Mouse (Mus musculus): Measurements from ENCODE around the gene Itgal. TPM values are rescaled to one million over a fixed set of nuclear protein-coding genes. Genes with fewer than 3 reads are reported as not detected.

Itgal gene
- total and polyA plus RNA-seq, 2 experiments, result 4.3 to 6.8 TPM

GRCm38 (mm10) chr7:127255008-127255407 lies 41.1 kb upstream of the Itgal start:
- Histone ChIP-seq H3K4me1 (ENCODE audit: control insufficient read depth, insufficient read depth, low read length) (peaks cover 4% of the 10 kb centered on the region; the same call in 1 of the 2 replicates), H3K9ac (ENCODE audit: low read depth, low read length) (no peak overlapping the region), H3K79me2 (ENCODE audit: control insufficient read depth, insufficient read depth, low read length) (no peaks in the 10 kb centered on the region), H3K4me3 (ENCODE audit: insufficient read depth, low read depth, low read length) (no peak overlapping the region), H3K27ac (replicated peaks; ENCODE audit: insufficient read depth, low read depth, low read length) (no peak overlapping the region), H3K27me3 (ENCODE audit: control insufficient read depth, insufficient read depth, low read length) (no peaks in the 10 kb centered on the region), H3K36me3 (ENCODE audit: control insufficient read depth, insufficient read depth, low read length) (no peaks in the 10 kb centered on the region)
- TF ChIP-seq POLR2A (IDR thresholded peaks at IDR 0.05; ENCODE audit: extremely low read depth, insufficient read depth, low read length) (no peak), CTCF (IDR thresholded peaks at IDR 0.05; ENCODE audit: low read depth, low read length) (no peak)
- WGBS, result 26% methylated on average over 4 of the region's 4 CpGs
- DNase-seq (ENCODE audit: extremely low read depth, low read depth, low spot score), result no peak

DNA sequence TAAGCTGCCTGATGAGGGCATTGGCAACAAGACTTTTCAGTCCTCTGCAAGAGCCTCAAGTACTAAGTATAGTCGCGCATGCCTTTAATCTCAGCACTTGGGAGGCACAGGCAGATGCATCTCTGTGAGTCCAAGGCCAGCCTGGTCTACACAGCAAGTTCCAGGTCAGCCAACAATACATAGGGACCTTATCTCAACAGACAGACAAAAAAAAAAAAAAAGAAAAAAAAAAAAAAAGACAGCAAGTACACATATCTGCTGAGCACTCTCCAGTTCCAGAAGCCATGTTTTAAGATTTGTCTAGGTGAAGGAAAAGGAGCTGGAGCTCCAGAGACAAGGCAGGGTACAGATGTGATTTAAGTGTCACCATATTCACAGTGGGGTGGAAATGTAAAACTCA lies 40.1 kb upstream of the Itgal start:
- H3K9ac ChIP-seq (ENCODE audit: low read depth, low read length), result no peak overlapping the region
- 79% methylated on average over 2 of the region's 2 CpGs for WGBS
- H3K36me3 ChIP-seq (ENCODE audit: control insufficient read depth, insufficient read depth, low read length), result no peaks in the 10 kb centered on the region
- H3K4me1 ChIP-seq (ENCODE audit: control insufficient read depth, insufficient read depth, low read length), result peaks cover 5% of the 10 kb centered on the region; the same call in 1 of the 2 replicates
- no peaks in the 10 kb centered on the region for H3K27me3 ChIP-seq (ENCODE audit: control insufficient read depth, insufficient read depth, low read length)
- H3K27ac ChIP-seq (replicated peaks; ENCODE audit: insufficient read depth, low read depth, low read length), result no peak overlapping the region
- no peaks in the 10 kb centered on the region for H3K79me2 ChIP-seq (ENCODE audit: control insufficient read depth, insufficient read depth, low read length)
- TF ChIP-seq CTCF (IDR thresholded peaks at IDR 0.05; ENCODE audit: low read depth, low read length) (no peak), POLR2A (IDR thresholded peaks at IDR 0.05; ENCODE audit: extremely low read depth, insufficient read depth, low read length) (no peak)
- no peak overlapping the region for H3K4me3 ChIP-seq (ENCODE audit: insufficient read depth, low read depth, low read length)
- no peak for DNase-seq (ENCODE audit: extremely low read depth, low read depth, low spot score)

DNA sequence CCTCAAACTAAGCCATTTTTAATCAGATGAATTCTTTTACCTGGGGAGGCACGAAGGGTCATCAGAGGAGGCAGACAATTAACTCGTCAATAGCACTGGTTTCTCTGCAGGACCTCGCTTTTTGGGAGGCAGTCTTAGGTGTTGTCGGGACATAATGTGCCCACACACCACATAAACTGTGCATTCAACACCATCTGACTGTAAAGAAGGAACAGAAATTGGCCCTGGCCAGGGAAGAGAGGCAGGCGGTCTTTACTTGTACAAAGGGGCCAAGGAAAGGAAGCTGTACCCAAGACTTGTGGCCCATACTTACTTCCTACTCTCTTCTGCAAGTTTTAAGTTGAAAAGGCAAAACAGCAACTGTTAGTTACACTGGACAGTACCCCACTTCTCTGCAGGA lies 39.5 kb upstream of the Itgal start:
- WGBS, result 93% methylated on average over 5 of the region's 5 CpGs
- no peaks in the 10 kb centered on the region for H3K36me3 ChIP-seq (ENCODE audit: control insufficient read depth, insufficient read depth, low read length)
- peaks cover 7% of the 10 kb centered on the region; the same call in 1 of the 2 replicates for H3K4me1 ChIP-seq (ENCODE audit: control insufficient read depth, insufficient read depth, low read length)
- H3K27ac ChIP-seq (replicated peaks; ENCODE audit: insufficient read depth, low read depth, low read length), result no peak overlapping the region
- H3K79me2 ChIP-seq (ENCODE audit: control insufficient read depth, insufficient read depth, low read length), result no peaks in the 10 kb centered on the region
- no peak overlapping the region for H3K9ac ChIP-seq (ENCODE audit: low read depth, low read length)
- no peak for DNase-seq (ENCODE audit: extremely low read depth, low read depth, low spot score)
- no peaks in the 10 kb centered on the region for H3K27me3 ChIP-seq (ENCODE audit: control insufficient read depth, insufficient read depth, low read length)
- no peak overlapping the region for H3K4me3 ChIP-seq (ENCODE audit: insufficient read depth, low read depth, low read length)
- TF ChIP-seq POLR2A (IDR thresholded peaks at IDR 0.05; ENCODE audit: extremely low read depth, insufficient read depth, low read length), result no peak
- no peak for TF ChIP-seq CTCF (IDR thresholded peaks at IDR 0.05; ENCODE audit: low read depth, low read length)

GRCm38 (mm10) chr7:127259186-127259905 lies 36.7 kb upstream of the Itgal start:
- peaks cover 7% of the 10 kb centered on the region; the same call in 1 of the 2 replicates for H3K4me1 ChIP-seq (ENCODE audit: control insufficient read depth, insufficient read depth, low read length)
- no peak overlapping the region for H3K4me3 ChIP-seq (ENCODE audit: insufficient read depth, low read depth, low read length)
- no peaks in the 10 kb centered on the region for H3K27me3 ChIP-seq (ENCODE audit: control insufficient read depth, insufficient read depth, low read length)
- TF ChIP-seq CTCF (IDR thresholded peaks at IDR 0.05; ENCODE audit: low read depth, low read length), result no peak
- TF ChIP-seq POLR2A (IDR thresholded peaks at IDR 0.05; ENCODE audit: extremely low read depth, insufficient read depth, low read length), result no peak
- DNase-seq (ENCODE audit: extremely low read depth, low read depth, low spot score), result no peak
- H3K9ac ChIP-seq (ENCODE audit: low read depth, low read length), result no peak overlapping the region
- H3K27ac ChIP-seq (replicated peaks; ENCODE audit: insufficient read depth, low read depth, low read length), result no peak overlapping the region
- no peaks in the 10 kb centered on the region for H3K36me3 ChIP-seq (ENCODE audit: control insufficient read depth, insufficient read depth, low read length)
- WGBS, result 80% methylated on average over 8 of the region's 8 CpGs
- no peaks in the 10 kb centered on the region for H3K79me2 ChIP-seq (ENCODE audit: control insufficient read depth, insufficient read depth, low read length)

DNA sequence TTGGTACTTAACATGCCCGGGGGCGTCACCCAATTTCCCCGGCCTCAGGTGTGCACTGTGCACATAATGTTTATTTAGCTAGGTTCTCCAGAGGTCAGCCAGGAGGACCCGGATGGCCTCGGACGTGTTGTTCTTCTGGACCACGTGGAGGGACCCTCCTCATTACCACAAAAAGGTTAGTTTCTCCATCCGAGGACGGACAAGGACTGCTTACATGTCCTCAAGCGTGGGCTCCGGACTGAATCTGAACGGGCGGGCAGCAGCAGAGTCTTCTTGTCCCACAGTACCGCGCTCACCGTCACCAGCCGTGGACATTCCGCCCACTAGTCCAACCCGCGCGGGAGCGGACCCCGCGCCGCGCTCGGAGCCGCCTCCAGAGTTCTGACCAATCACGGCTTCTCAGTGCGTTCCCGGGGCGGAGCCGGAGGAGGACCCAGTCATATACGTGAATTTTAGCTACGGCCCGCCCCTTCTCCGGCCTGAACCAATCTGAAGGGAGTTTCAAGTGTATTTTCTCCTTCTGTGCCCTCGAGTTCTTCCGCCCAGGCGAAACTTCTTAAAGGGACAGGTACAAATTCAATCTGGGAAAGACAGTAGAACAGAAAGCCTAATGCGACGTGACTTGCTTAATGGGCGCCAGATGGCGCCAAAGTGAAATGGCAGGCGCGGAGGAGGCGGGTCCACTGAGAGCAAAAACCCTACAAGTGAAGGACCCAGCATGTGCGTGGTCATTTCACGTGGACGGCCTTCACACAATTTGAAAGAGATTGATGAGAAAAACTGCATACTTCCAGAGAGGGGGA lies 35.5 kb upstream of the Itgal start, which contains the start of gene Dctpp1:
Dctpp1 (minus strand) TSS at position 401 of the 803 bp plus-strand sequence.
- Histone ChIP-seq H3K79me2 (ENCODE audit: control insufficient read depth, insufficient read depth, low read length) (no peaks in the 10 kb centered on the region), H3K4me1 (ENCODE audit: control insufficient read depth, insufficient read depth, low read length) (peaks cover 4% of the 10 kb centered on the region; the same call in 1 of the 2 replicates), H3K9ac (ENCODE audit: low read depth, low read length) (peak within 1 kb of the TSS; percentile 79), H3K27me3 (ENCODE audit: control insufficient read depth, insufficient read depth, low read length) (no peaks in the 10 kb centered on the region), H3K4me3 (ENCODE audit: insufficient read depth, low read depth, low read length) (peak within 1 kb of the TSS; percentile 78), H3K27ac (replicated peaks; ENCODE audit: insufficient read depth, low read depth, low read length) (peak within 1 kb of the TSS; percentile 45), H3K36me3 (ENCODE audit: control insufficient read depth, insufficient read depth, low read length) (no peaks in the 10 kb centered on the region)
- WGBS, result under 1% methylated on average over 50 of the region's 50 CpGs
- peak; percentile 91 for TF ChIP-seq CTCF (IDR thresholded peaks at IDR 0.05; ENCODE audit: low read depth, low read length)
- peak; percentile 78 for TF ChIP-seq POLR2A (IDR thresholded peaks at IDR 0.05; ENCODE audit: extremely low read depth, insufficient read depth, low read length)
- DNase-seq (ENCODE audit: extremely low read depth, low read depth, low spot score), result peak; percentile 98
